Mouse (Mus musculus): ENCODE data around the gene Enpp7.

GRCm38 (mm10) chr11:119026203-119026602 is 38.2 kb downstream of the Enpp7 start:
- no peak for TF ChIP-seq POLR2A (IDR thresholded peaks at IDR 0.05; ENCODE audit: borderline replicate concordance, extremely low read depth, insufficient read depth, insufficient read length, poor library complexity, severe bottlenecking)
- TF ChIP-seq CTCF (IDR thresholded peaks at IDR 0.05; ENCODE audit: borderline replicate concordance, extremely low read depth, insufficient read depth, insufficient read length) = no peak
